Mouse (Mus musculus) liver, embryonic 13.5 days (tissue): ENCODE measurements around the gene Azin2. TPM values are rescaled to one million over a fixed set of nuclear protein-coding genes. Genes with fewer than 3 reads are reported as not detected.

Experiments used
- ATAC-seq: fragments of 200-750 bp; cut with Nextera tagmentation; 2 replicates; pipeline ENCODE4 v1.8.0; 2017; ENCODE audit warnings: low read depth, mild to moderate bottlenecking, moderate number of reproducible peaks, moderate library complexity
- DNase-seq: peaks from one replicate; pipeline ENCODE4 v3.0.0; 2022
- H3K27ac ChIP-seq: fragments of 300-500 bp; sonication (generic); 2 replicates; pipeline ENCODE4 v1.5.1; 2015; ENCODE audit warnings: moderate library complexity, mild to moderate bottlenecking, inconsistent platforms
- H3K27me3 ChIP-seq: fragments of 300-500 bp; sonication (generic); 2 replicates; pipeline ENCODE4 v1.6.1; 2015; ENCODE audit warnings: mild to moderate bottlenecking, inconsistent platforms
- H3K36me3 ChIP-seq: fragments of 300-500 bp; sonication (generic); 2 replicates; pipeline ENCODE4 v1.6.1; 2015; ENCODE audit warnings: mild to moderate bottlenecking, inconsistent platforms
- H3K4me1 ChIP-seq: fragments of 300-500 bp; sonication (generic); replicated peaks from 2 replicates; pipeline ENCODE4 v1.6.1; 2015; ENCODE audit warnings: inconsistent platforms
- H3K4me2 ChIP-seq: fragments of 300-500 bp; sonication (generic); 2 replicates; pipeline ENCODE4 v1.6.1; 2015; ENCODE audit warnings: inconsistent platforms, mild to moderate bottlenecking, moderate library complexity
- H3K4me3 ChIP-seq: fragments of 300-500 bp; sonication (generic); replicated peaks from 2 replicates; pipeline ENCODE4 v1.5.1; 2015; ENCODE audit warnings: mild to moderate bottlenecking, inconsistent platforms
- H3K9ac ChIP-seq: fragments of 300-500 bp; sonication (generic); 2 replicates; pipeline ENCODE4 v1.6.1; 2015; ENCODE audit warnings: mild to moderate bottlenecking, inconsistent platforms
- H3K9me3 ChIP-seq: fragments of 300-500 bp; sonication (generic); replicated peaks from 2 replicates; pipeline ENCODE4 v1.6.1; 2016; ENCODE audit warnings: inconsistent platforms
- WGBS: fragments of 180-500 bp; shearing (Covaris S2); methylation state at CpG from one replicate; pipeline ENCODE4 v1.1.7; 2015; ENCODE audit not compliant: insufficient replicate concordance; 5-methylcytosine and 5-hydroxymethylcytosine counted together
- polyA plus RNA-seq: library from polyadenylated mRNA; unstranded; fragments of >200 nt; fragmentation: Nextera tagmentation; extraction: Ambion mirVana; gene quantifications from 2 replicates; pipeline ENCODE4 v1.2.1, GENCODE M21; 2015

Azin2 gene
- polyA plus RNA-seq, 1 experiment from 2014 or later: 1.2 TPM

- WGBS: 58% methylated on average over 24 of the region's 24 CpGs
- ATAC-seq: no peak
Observed at GRCm38 (mm10) chr4:128908586-128909377, 53.5 kb downstream of the Azin2 start.

GRCm38 (mm10) chr4:128907238-128907968 lies 54.8 kb downstream of the Azin2 start:
- ATAC-seq (no peak), DNase-seq (no peak)
- 53% methylated on average over 12 of the region's 12 CpGs for WGBS
- Histone ChIP-seq H3K36me3 (no peaks in the 10 kb centered on the region), H3K4me3 (no peak overlapping the region), H3K4me2 (no peak overlapping the region), H3K27ac (no peak overlapping the region), H3K27me3 (no peaks in the 10 kb centered on the region; the same call in 1 of the 2 replicates), H3K9me3 (no peaks in the 10 kb centered on the region), H3K9ac (no peak overlapping the region), H3K4me1 (no peaks in the 10 kb centered on the region)

More at GRCm38 (mm10) chr4:128908586-128909377, 53.5 kb downstream of the Azin2 start:
- Histone ChIP-seq H3K4me1 (no peaks in the 10 kb centered on the region), H3K4me3 (no peak overlapping the region), H3K36me3 (no peaks in the 10 kb centered on the region), H3K27ac (no peak overlapping the region), H3K9ac (no peak overlapping the region), H3K27me3 (no peaks in the 10 kb centered on the region; the same call in 1 of the 2 replicates), H3K4me2 (no peak overlapping the region), H3K9me3 (no peaks in the 10 kb centered on the region)
- no peak for DNase-seq

DNA sequence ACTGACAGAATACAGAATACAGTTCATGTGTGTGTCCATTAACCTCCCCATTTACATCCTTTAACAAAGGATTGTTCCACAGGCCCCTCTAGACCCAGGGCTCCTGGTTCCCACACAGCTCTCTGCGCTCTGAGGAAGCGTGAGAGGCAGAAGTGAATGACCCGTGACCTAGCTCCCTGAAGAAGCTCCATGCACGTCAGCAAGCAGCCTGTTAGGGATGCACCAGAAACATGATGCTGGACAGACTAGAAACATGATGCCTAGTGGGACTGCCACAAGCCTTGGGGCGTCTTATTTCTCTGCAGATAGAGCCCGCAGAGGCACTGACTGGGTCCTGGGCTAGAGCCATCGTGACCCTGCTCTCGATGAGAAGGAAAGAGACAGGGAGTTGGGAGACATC lies 55.5 kb downstream of the Azin2 start:
- DNase-seq (no peak), ATAC-seq (no peak)
- Histone ChIP-seq H3K27me3 (no peaks in the 10 kb centered on the region; the same call in 1 of the 2 replicates), H3K4me3 (no peak overlapping the region), H3K4me1 (no peaks in the 10 kb centered on the region), H3K9ac (no peak overlapping the region), H3K4me2 (no peak overlapping the region), H3K27ac (no peak overlapping the region), H3K36me3 (no peaks in the 10 kb centered on the region), H3K9me3 (no peaks in the 10 kb centered on the region)
- WGBS: 53% methylated on average over 8 of the region's 8 CpGs

DNA sequence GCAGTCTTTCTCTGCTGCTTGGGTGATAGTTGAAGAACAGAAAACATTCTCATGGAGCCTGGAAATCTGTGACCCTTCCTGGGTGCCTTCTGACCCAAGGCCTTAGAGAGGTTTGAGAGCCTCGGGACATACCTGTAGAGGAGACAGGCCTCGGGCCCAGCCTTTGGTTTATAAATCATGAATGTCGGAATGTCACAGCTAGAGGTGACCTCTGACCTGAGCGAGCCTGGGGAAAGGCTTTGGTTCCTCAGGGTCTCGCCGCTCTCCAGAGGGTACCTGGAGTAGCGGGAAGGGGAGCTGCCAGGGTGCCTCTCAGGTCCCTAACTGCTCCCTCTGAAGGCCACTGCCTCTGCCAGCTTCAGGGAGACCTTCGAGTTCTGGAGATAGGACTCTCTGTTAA lies 57.0 kb downstream of the Azin2 start:
- H3K27me3 ChIP-seq: no peaks in the 10 kb centered on the region; the same call in 1 of the 2 replicates
- H3K27ac ChIP-seq: no peak overlapping the region
- no peak overlapping the region for H3K4me3 ChIP-seq
- H3K9me3 ChIP-seq: no peaks in the 10 kb centered on the region
- no peak overlapping the region for H3K9ac ChIP-seq
- WGBS: 33% methylated on average over 8 of the region's 8 CpGs
- DNase-seq: no peak
- no peaks in the 10 kb centered on the region for H3K4me1 ChIP-seq
- ATAC-seq: no peak
- no peak overlapping the region for H3K4me2 ChIP-seq
- no peaks in the 10 kb centered on the region for H3K36me3 ChIP-seq

DNA sequence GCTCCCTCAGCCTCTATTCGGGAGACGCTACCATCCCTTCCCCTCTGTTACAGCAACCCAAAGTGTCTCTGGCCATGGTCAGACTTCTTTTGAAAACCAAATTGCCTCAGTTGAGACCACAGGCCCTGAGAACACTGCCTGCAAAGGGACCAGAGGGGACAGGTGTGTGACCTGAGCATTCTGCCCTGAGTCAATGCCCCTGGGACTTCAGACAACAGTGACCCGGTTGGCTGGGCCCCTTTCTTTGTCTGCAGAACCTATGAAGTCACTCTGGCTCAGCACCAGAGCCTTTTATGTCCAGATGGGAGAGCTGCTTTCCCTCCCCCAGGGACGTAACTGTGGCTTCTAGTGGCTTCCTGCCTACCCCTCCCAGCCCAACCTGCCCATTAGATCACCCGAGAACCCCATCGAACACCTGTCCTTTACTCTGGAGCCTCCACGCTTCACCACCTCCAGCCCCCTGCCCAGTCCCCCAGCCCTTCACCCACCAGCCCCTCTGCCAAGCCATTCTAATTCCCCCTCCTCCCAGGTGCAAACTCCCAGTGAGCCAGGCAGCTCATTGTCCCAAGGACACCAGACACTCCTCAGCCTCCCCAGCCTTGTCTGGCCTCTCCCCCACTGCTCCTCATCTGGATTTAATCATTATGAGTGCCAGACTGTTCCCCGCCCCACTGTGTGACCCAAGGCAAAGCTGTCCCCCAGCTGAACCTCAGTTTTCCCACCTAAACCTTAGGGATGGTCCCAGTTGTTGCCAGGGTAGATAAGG lies 58.0 kb downstream of the Azin2 start:
- H3K27ac ChIP-seq: no peak overlapping the region

GRCm38 (mm10) chr4:128902390-128902789 lies 59.9 kb downstream of the Azin2 start:
- DNase-seq: no peak
- Histone ChIP-seq H3K4me1 (0 out of 2 replicates have a peak, but pooled peaks cover 3% of the 10 kb centered on the region), H3K4me3 (no peak overlapping the region), H3K27ac (no peak overlapping the region), H3K27me3 (no peaks in the 10 kb centered on the region; the same call in 1 of the 2 replicates), H3K9me3 (no peaks in the 10 kb centered on the region), H3K4me2 (no peak overlapping the region), H3K36me3 (no peaks in the 10 kb centered on the region), H3K9ac (no peak overlapping the region)
- 67% methylated on average over 8 of the region's 8 CpGs for WGBS
- no peak for ATAC-seq

More for the DNA sequence above, 58.0 kb downstream of the Azin2 start:
- Histone ChIP-seq H3K36me3 (no peaks in the 10 kb centered on the region), H3K4me1 (no peaks in the 10 kb centered on the region), H3K27me3 (no peaks in the 10 kb centered on the region; the same call in 1 of the 2 replicates), H3K9ac (no peak overlapping the region), H3K4me2 (no peak overlapping the region), H3K9me3 (no peaks in the 10 kb centered on the region), H3K4me3 (no peak overlapping the region)
- 60% methylated on average over 8 of the region's 8 CpGs for WGBS
- DNase-seq (no peak), ATAC-seq (no peak)

GRCm38 (mm10) chr4:128900484-128900883 lies 61.8 kb downstream of the Azin2 start:
- no peak for ATAC-seq
- H3K4me3 ChIP-seq: no peak overlapping the region

GRCm38 (mm10) chr4:128899332-128899731 lies 62.9 kb downstream of the Azin2 start:
- Histone ChIP-seq H3K4me2 (no peak overlapping the region), H3K4me3 (no peak overlapping the region), H3K9ac (no peak overlapping the region), H3K27ac (no peak overlapping the region; the same call in 1 of the 2 replicates), H3K27me3 (no peaks in the 10 kb centered on the region), H3K9me3 (no peaks in the 10 kb centered on the region), H3K36me3 (no peaks in the 10 kb centered on the region), H3K4me1 (0 out of 2 replicates have a peak, but pooled peaks cover 3% of the 10 kb centered on the region)
- ATAC-seq (no peak), DNase-seq (no peak)
- 42% methylated on average over 6 of the region's 6 CpGs for WGBS

More at GRCm38 (mm10) chr4:128900484-128900883, 61.8 kb downstream of the Azin2 start:
- 76% methylated on average over 14 of the region's 14 CpGs for WGBS
- Histone ChIP-seq H3K9me3 (no peaks in the 10 kb centered on the region), H3K4me1 (0 out of 2 replicates have a peak, but pooled peaks cover 3% of the 10 kb centered on the region), H3K27me3 (no peaks in the 10 kb centered on the region), H3K27ac (no peak overlapping the region), H3K4me2 (no peak overlapping the region), H3K36me3 (no peaks in the 10 kb centered on the region), H3K9ac (no peak overlapping the region)
- DNase-seq: no peak

DNA sequence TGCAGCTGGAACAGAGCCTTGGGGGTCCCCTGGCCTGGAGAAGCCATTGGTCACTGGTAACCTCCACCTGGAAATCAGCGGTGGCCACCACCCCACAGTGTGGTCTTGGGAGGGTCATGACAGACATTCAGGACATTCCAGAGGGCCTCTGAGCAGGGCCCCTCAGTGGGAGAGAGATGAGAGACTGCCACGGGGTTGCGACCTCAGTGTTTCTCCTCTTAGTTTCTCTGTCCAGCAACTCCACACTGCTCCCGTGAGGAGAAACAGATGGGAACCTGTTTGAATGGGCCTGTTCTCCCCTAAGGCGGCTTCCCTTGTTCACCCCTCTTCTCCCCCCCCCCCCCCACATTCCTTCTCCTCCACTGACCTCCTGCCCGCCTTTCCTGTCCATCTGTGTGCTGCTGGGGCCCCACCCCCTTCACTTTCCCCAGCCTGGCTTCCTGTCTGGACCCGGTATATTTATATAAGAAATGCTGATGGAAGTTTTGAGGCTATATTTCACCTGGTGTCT lies 64.3 kb downstream of the Azin2 start:
- Histone ChIP-seq H3K9ac (no peak overlapping the region), H3K9me3 (no peaks in the 10 kb centered on the region), H3K27me3 (no peaks in the 10 kb centered on the region), H3K27ac (no peak overlapping the region), H3K4me2 (no peak overlapping the region), H3K4me1 (0 out of 2 replicates have a peak, but pooled peaks cover 3% of the 10 kb centered on the region), H3K4me3 (no peak overlapping the region), H3K36me3 (no peaks in the 10 kb centered on the region)
- DNase-seq (no peak), ATAC-seq (no peak)
- 24% methylated on average over 6 of the region's 7 CpGs for WGBS

- no peak for DNase-seq
- no peak overlapping the region for H3K9ac ChIP-seq
- ATAC-seq: no peak
- H3K27me3 ChIP-seq: no peaks in the 10 kb centered on the region
- 0 out of 2 replicates have a peak, but pooled peaks cover 3% of the 10 kb centered on the region for H3K4me1 ChIP-seq
- no peak overlapping the region for H3K4me2 ChIP-seq
- H3K9me3 ChIP-seq: no peaks in the 10 kb centered on the region
- 78% methylated on average over 10 of the region's 10 CpGs for WGBS
- H3K36me3 ChIP-seq: no peaks in the 10 kb centered on the region
- no peak overlapping the region for H3K4me3 ChIP-seq
- H3K27ac ChIP-seq: no peak overlapping the region
Observed at GRCm38 (mm10) chr4:128896667-128897066, 65.6 kb downstream of the Azin2 start.

DNA sequence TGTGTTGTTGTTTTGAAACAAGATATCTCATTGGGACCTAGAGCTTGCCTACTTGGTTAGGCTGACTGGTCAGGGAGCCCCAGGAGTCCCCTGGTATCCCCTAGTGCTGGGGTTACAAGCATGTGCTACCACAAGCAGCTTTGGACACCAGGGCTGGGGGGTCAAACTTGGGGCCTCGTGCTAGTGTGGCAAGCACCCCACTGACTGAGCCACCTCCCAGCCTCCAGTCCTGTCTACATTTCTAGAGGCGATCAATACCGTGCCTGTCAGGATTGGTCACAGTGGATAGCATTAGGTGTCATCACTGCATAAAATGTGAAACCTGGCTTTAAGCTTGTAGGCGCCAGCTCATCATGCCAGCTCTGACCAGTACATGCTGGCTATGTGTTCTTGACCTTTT lies 66.4 kb downstream of the Azin2 start:
- DNase-seq (no peak), ATAC-seq (no peak)
- H3K27ac ChIP-seq: no peak overlapping the region
- H3K4me2 ChIP-seq: no peak overlapping the region
- WGBS: 70% methylated on average over 4 of the region's 4 CpGs
- no peak overlapping the region for H3K4me3 ChIP-seq
- H3K36me3 ChIP-seq: no peaks in the 10 kb centered on the region
- H3K4me1 ChIP-seq: 0 out of 2 replicates have a peak, but pooled peaks cover 3% of the 10 kb centered on the region
- H3K27me3 ChIP-seq: no peaks in the 10 kb centered on the region
- no peak overlapping the region for H3K9ac ChIP-seq
- no peaks in the 10 kb centered on the region for H3K9me3 ChIP-seq
